Mouse (Mus musculus): ENCODE results near the gene Anxa2.

Gene Anxa2

GRCm38 (mm10) chr9:69514206-69514605, 60.8 kb downstream of the Anxa2 start:
- DNase-seq: no peak

- DNase-seq: no peak
These were observed 62.0 kb downstream of the Anxa2 start for GRCm38 (mm10) chr9:69515416-69515815.

GRCm38 (mm10) chr9:69517387-69518035, 64.1 kb downstream of the Anxa2 start:
- DNase-seq: no peak

All from thymus, postnatal 4 days (tissue).